Mouse (Mus musculus) erythroblast, embryonic 14.5 days (primary cell): Measurements from ENCODE around the gene Adamts2.

Experiments
- GATA1 ChIP-seq: IDR thresholded peaks from 2 replicates; pipeline ENCODE4 v1.6.1; 2012; ENCODE audit warnings: low read length, inconsistent platforms, mixed read lengths
- TAL1 ChIP-seq: IDR thresholded peaks from 3 replicates; pipeline ENCODE4 v1.6.1; 2012; ENCODE audit warnings: low read length, inconsistent platforms, mixed read lengths

DNA sequence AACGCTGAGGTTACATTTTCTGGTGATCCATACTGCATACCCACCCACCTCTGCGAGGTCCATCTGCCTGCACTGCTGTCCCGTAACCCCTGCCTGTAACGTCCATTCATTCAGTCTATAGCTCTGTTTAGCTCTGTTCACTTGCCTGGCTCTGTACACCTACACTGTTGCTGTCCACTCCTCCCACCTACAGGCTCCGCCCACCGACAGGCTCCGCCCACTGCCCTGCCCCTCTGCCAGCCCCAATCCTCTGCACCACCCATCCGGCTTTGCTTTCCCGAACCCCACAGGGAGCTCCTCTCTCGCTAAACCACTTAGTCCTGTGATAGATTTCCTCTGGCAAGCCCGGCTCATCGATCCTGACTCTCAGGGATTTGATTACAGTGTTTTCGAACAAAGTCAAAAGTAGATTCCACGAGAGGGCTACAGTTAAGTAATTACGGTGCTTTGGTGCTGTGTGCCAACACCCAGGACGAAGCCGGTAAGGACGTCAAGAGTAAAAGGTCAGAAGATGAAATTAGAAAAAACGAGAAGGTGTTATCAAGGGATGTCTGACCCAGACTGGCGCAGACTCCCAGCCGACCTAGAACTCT lies 111.8 kb downstream of the Adamts2 start:
- TF ChIP-seq GATA1 (no peak), TAL1 (no peak)
